Mouse (Mus musculus): ENCODE measurements at regions not wholly inside any gene's neighbourhood (a gene's known extent, or its start where the extent isn't known, plus 50 kb on each side); places are given as distances from the start of the nearest gene placed in this dataset.

GRCm38 (mm10) chr9:73336039-73336438 is 222.8 kb downstream of the Rsl24d1 start:
- 61% methylated on average over 5 of the region's 5 CpGs for WGBS (ENCODE audit: insufficient replicate concordance)
- H3K36me3 ChIP-seq (replicated peaks), result no peaks in the 10 kb centered on the region
- no peaks in the 10 kb centered on the region for H3K4me1 ChIP-seq (replicated peaks)
- no peak overlapping the region for H3K27ac ChIP-seq (replicated peaks)
- H3K9me3 ChIP-seq (replicated peaks), result no peaks in the 10 kb centered on the region
- ATAC-seq (ENCODE audit: insufficient read depth), result no peak
- H3K9ac ChIP-seq, result no peak overlapping the region
- no peak overlapping the region for H3K4me2 ChIP-seq
- no peaks in the 10 kb centered on the region for H3K27me3 ChIP-seq
- H3K4me3 ChIP-seq (replicated peaks), result no peak overlapping the region

- no peak overlapping the region for H3K9ac ChIP-seq
- no peak for ATAC-seq (ENCODE audit: insufficient read depth)
- no peak overlapping the region for H3K4me2 ChIP-seq
- 53% methylated on average over 2 of the region's 2 CpGs for WGBS (ENCODE audit: insufficient replicate concordance)
- no peaks in the 10 kb centered on the region for H3K27me3 ChIP-seq
- H3K9me3 ChIP-seq (replicated peaks), result no peaks in the 10 kb centered on the region
- H3K27ac ChIP-seq (replicated peaks), result no peak overlapping the region
- no peak overlapping the region for H3K4me3 ChIP-seq (replicated peaks)
- H3K36me3 ChIP-seq (replicated peaks), result no peaks in the 10 kb centered on the region
- no peaks in the 10 kb centered on the region for H3K4me1 ChIP-seq (replicated peaks)
Observed at GRCm38 (mm10) chr9:73337045-73337740, 224.0 kb downstream of the Rsl24d1 start.

GRCm38 (mm10) chr9:73355876-73356275 is 242.7 kb downstream of the Rsl24d1 start:
- H3K4me1 ChIP-seq (replicated peaks), result no peaks in the 10 kb centered on the region

GRCm38 (mm10) chr9:73358968-73359367 is 245.7 kb downstream of the Rsl24d1 start:
- no peak for ATAC-seq (ENCODE audit: insufficient read depth)
- H3K4me1 ChIP-seq (replicated peaks), result no peaks in the 10 kb centered on the region
- H3K27ac ChIP-seq (replicated peaks), result no peak overlapping the region
- H3K4me2 ChIP-seq, result no peak overlapping the region
- WGBS (ENCODE audit: insufficient replicate concordance), result 74% methylated on average over 6 of the region's 6 CpGs
- no peak overlapping the region for H3K4me3 ChIP-seq (replicated peaks)
- no peaks in the 10 kb centered on the region for H3K9me3 ChIP-seq (replicated peaks)
- H3K9ac ChIP-seq, result no peak overlapping the region
- no peaks in the 10 kb centered on the region for H3K27me3 ChIP-seq
- H3K36me3 ChIP-seq (replicated peaks), result no peaks in the 10 kb centered on the region

More at GRCm38 (mm10) chr9:73355876-73356275, 242.7 kb downstream of the Rsl24d1 start:
- no peak overlapping the region for H3K27ac ChIP-seq (replicated peaks)
- H3K4me2 ChIP-seq, result no peak overlapping the region
- H3K4me3 ChIP-seq (replicated peaks), result no peak overlapping the region
- H3K9ac ChIP-seq, result no peak overlapping the region
- 53% methylated on average over 5 of the region's 5 CpGs for WGBS (ENCODE audit: insufficient replicate concordance)
- no peaks in the 10 kb centered on the region for H3K36me3 ChIP-seq (replicated peaks)
- H3K9me3 ChIP-seq (replicated peaks), result no peaks in the 10 kb centered on the region
- H3K27me3 ChIP-seq, result no peaks in the 10 kb centered on the region
- no peak for ATAC-seq (ENCODE audit: insufficient read depth)

- Histone ChIP-seq H3K27me3 (no peaks in the 10 kb centered on the region), H3K4me1 (replicated peaks) (no peaks in the 10 kb centered on the region; the same call in 1 of the 2 replicates), H3K9ac (no peak overlapping the region), H3K27ac (replicated peaks) (no peak overlapping the region), H3K4me2 (no peak overlapping the region), H3K36me3 (replicated peaks) (no peaks in the 10 kb centered on the region), H3K9me3 (replicated peaks) (no peaks in the 10 kb centered on the region), H3K4me3 (replicated peaks) (no peak overlapping the region)
- peak; percentile 90 for ATAC-seq (ENCODE audit: insufficient read depth)
- WGBS (ENCODE audit: insufficient replicate concordance), result 17% methylated on average over 1 of the region's 1 CpGs
Observed at GRCm38 (mm10) chr9:73380768-73381167, 267.5 kb downstream of the Rsl24d1 start.

GRCm38 (mm10) chr9:73392036-73392435 is 278.8 kb downstream of the Rsl24d1 start:
- Histone ChIP-seq H3K4me2 (no peak overlapping the region), H3K9me3 (replicated peaks) (no peaks in the 10 kb centered on the region), H3K36me3 (replicated peaks) (no peaks in the 10 kb centered on the region), H3K4me3 (replicated peaks) (no peak overlapping the region), H3K9ac (no peak overlapping the region), H3K4me1 (replicated peaks) (no peaks in the 10 kb centered on the region), H3K27ac (replicated peaks) (no peak overlapping the region), H3K27me3 (no peaks in the 10 kb centered on the region)
- 57% methylated on average over 7 of the region's 7 CpGs for WGBS (ENCODE audit: insufficient replicate concordance)
- no peak for ATAC-seq (ENCODE audit: insufficient read depth)

- no peak overlapping the region for H3K9ac ChIP-seq
- H3K27me3 ChIP-seq, result no peaks in the 10 kb centered on the region
- H3K4me1 ChIP-seq (replicated peaks), result no peaks in the 10 kb centered on the region
- H3K27ac ChIP-seq (replicated peaks), result no peak overlapping the region
- 61% methylated on average over 8 of the region's 8 CpGs for WGBS (ENCODE audit: insufficient replicate concordance)
- H3K36me3 ChIP-seq (replicated peaks), result no peaks in the 10 kb centered on the region
- no peak overlapping the region for H3K4me3 ChIP-seq (replicated peaks)
- no peaks in the 10 kb centered on the region for H3K9me3 ChIP-seq (replicated peaks)
- H3K4me2 ChIP-seq, result no peak overlapping the region
- ATAC-seq (ENCODE audit: insufficient read depth), result no peak
Observed at GRCm38 (mm10) chr9:73413367-73413930, 300.2 kb downstream of the Rsl24d1 start.

- ATAC-seq (ENCODE audit: insufficient read depth), result no peak
- Histone ChIP-seq H3K27me3 (no peaks in the 10 kb centered on the region), H3K4me3 (replicated peaks) (no peak overlapping the region), H3K36me3 (replicated peaks) (no peaks in the 10 kb centered on the region), H3K4me1 (replicated peaks) (no peaks in the 10 kb centered on the region), H3K9ac (no peak overlapping the region), H3K9me3 (replicated peaks) (no peaks in the 10 kb centered on the region), H3K27ac (replicated peaks) (no peak overlapping the region), H3K4me2 (no peak overlapping the region)
- 55% methylated on average over 10 of the region's 10 CpGs for WGBS (ENCODE audit: insufficient replicate concordance)
Observed at GRCm38 (mm10) chr9:73416084-73416777, 303.0 kb downstream of the Rsl24d1 start.

All from liver, embryonic 15.5 days (tissue).